Mouse (Mus musculus) forebrain, postnatal 0 days (tissue): ENCODE measurements around the gene Trip13. TPM values are rescaled to one million over a fixed set of nuclear protein-coding genes. Genes with fewer than 3 reads are reported as not detected.

Source experiments
- ATAC-seq: fragments of 200-750 bp; cut with Nextera tagmentation; 2 replicates; pipeline ENCODE4 v1.8.0; 2017; ENCODE audit warnings: mild to moderate bottlenecking, moderate library complexity
- DNase-seq: peaks from one replicate; pipeline ENCODE4 v3.0.0-alpha.2; 2015
- H3K27ac ChIP-seq: fragments of 300-500 bp; sonication (generic); 2 replicates; pipeline ENCODE4 v1.5.1; 2014; ENCODE audit warnings: low read depth, mild to moderate bottlenecking, antibody characterized with exemption, low read length, moderate library complexity, mixed read lengths
- H3K27me3 ChIP-seq: fragments of 300-500 bp; sonication (generic); 2 replicates; pipeline ENCODE4 v1.6.1; 2014; ENCODE audit warnings: mild to moderate bottlenecking, low read length, mixed read lengths; ENCODE audit not compliant: insufficient read depth
- H3K36me3 ChIP-seq: fragments of 300-500 bp; sonication (generic); 2 replicates; pipeline ENCODE4 v1.6.1; 2014; ENCODE audit warnings: mild to moderate bottlenecking, moderate library complexity; ENCODE audit not compliant: insufficient read depth
- H3K4me1 ChIP-seq: fragments of 300-500 bp; sonication (generic); 2 replicates; pipeline ENCODE4 v1.6.1; 2014; ENCODE audit warnings: antibody characterized with exemption; ENCODE audit not compliant: insufficient read depth
- H3K4me2 ChIP-seq: fragments of 300-500 bp; sonication (generic); 2 replicates; pipeline ENCODE4 v1.6.1; 2014; ENCODE audit warnings: low read depth, mild to moderate bottlenecking, moderate library complexity
- H3K4me3 ChIP-seq: fragments of 300-500 bp; sonication (generic); 2 replicates; pipeline ENCODE4 v1.5.1; 2014; ENCODE audit warnings: low read depth, low read length, mixed read lengths
- H3K9ac ChIP-seq: fragments of 300-500 bp; sonication (generic); 2 replicates; pipeline ENCODE4 v1.6.1; 2014; ENCODE audit warnings: mild to moderate bottlenecking
- H3K9me3 ChIP-seq: fragments of 300-500 bp; sonication (generic); 2 replicates; pipeline ENCODE4 v1.6.1; 2016; ENCODE audit warnings: low read length
- CTCF ChIP-seq: sonication (generic); IDR thresholded peaks from 2 replicates; pipeline ENCODE4 v1.5.1; 2016; ENCODE audit warnings: antibody characterized with exemption, control low read depth, low read depth
- WGBS: fragments of 180-500 bp; shearing (Covaris S2); extraction: QIAGEN DNeasy Blood & Tissue Kit; methylation state at CpG from one replicate; pipeline ENCODE4 v1.1.7; 2014; 5-methylcytosine and 5-hydroxymethylcytosine counted together
- microRNA-seq, 2 experiments: library from miRNA; unstranded; fragments of <30 nt; microRNA quantifications; one replicate each; pipeline ENCODE4; 2016
- polyA plus RNA-seq: library from polyadenylated mRNA; unstranded; fragments of >200 nt; fragmentation: Nextera tagmentation; extraction: Ambion mirVana; gene quantifications from 2 replicates; pipeline ENCODE4 v1.2.1, GENCODE M21; 2015
- total RNA-seq: library from RNA; depleted of rRNA; stranded (reverse); fragments of >200 nt; gene quantifications from 2 replicates; pipeline ENCODE4 v1.2.3, GENCODE M21; 2014; rRNA removed

The Trip13 gene
- total and polyA plus RNA-seq, 2 experiments from 2014 or later, result 4.3 to 9.6 TPM

DNA sequence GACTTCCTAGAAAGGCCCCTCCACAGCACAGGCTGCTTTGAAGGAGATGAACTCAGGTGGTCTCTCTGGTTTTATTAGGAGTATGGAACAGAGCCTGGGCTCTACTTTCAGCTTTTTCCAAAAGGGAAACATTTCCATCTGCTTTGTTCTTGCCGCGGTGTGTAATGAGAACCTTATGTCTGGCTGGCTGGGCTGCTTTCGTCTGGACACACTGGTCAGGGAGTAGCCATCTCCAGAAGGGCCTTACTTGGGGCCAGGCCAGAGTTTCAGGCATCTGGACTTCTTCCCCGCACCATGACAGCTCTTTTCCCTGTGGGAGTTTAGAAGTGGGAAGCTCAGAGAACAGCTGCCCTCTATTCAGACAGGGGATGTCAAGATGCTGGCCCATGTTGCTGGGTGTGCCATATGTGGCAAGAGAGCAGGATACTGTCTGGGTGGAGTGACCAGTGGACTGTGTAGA is 50.1 kb downstream of the Trip13 start:
- Histone ChIP-seq H3K9ac (no peak overlapping the region), H3K27ac (no peak overlapping the region), H3K4me3 (no peak overlapping the region), H3K4me2 (no peak overlapping the region), H3K4me1 (no peaks in the 10 kb centered on the region), H3K36me3 (no peaks in the 10 kb centered on the region), H3K9me3 (no peaks in the 10 kb centered on the region), H3K27me3 (no peaks in the 10 kb centered on the region)
- 83% methylated on average over 4 of the region's 4 CpGs for WGBS
- DNase-seq, result no peak
- no peak for TF ChIP-seq CTCF
- ATAC-seq, result no peak

DNA sequence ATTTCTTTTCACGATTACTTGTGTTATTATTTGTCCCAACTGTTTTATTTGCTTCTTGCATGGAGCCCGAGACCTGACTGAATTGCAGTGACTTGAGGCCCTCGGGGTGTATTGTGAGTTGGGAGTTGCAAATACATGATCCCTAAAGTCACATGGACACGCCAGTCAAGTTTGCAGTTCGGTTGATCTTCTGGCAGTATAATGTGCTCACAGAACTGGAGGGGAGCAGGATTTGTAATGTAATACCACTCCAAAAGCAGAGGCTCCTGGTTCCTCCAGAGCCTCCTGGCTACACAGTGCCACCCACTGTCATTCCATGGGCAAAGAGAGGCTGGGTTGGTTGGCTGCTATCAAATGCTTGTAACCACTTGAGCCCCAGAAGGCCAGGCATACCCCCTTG is 51.0 kb downstream of the Trip13 start:
- DNase-seq (no peak), ATAC-seq (no peak)
- Histone ChIP-seq H3K4me3 (no peak overlapping the region), H3K4me1 (no peaks in the 10 kb centered on the region), H3K36me3 (no peaks in the 10 kb centered on the region), H3K9me3 (no peaks in the 10 kb centered on the region), H3K27ac (no peak overlapping the region), H3K4me2 (no peak overlapping the region), H3K9ac (no peak overlapping the region), H3K27me3 (no peaks in the 10 kb centered on the region)
- WGBS, result 80% methylated on average over 5 of the region's 5 CpGs
- no peak for TF ChIP-seq CTCF

DNA sequence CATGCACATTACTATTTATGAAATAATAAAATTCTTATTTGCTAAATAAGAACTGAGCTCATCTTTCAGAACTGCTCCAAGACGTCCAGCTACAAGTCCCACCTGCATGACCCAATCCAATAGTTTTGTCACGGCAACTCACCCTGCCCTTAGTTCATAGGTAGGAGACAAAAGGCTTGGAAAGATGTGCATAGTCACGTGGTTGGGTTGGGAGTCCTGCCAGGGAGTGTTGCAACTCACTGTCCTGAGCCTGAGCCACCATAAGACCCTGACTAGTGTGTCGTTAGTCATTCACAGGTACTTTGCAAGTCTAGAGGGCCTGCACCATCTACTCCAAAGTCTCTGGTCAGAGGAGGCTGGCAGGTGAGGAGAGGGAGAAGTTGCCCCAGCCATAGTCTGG is 51.5 kb downstream of the Trip13 start:
- DNase-seq (no peak), ATAC-seq (no peak)
- no peak overlapping the region for H3K4me3 ChIP-seq
- H3K9me3 ChIP-seq, result no peaks in the 10 kb centered on the region
- no peaks in the 10 kb centered on the region for H3K27me3 ChIP-seq
- no peak overlapping the region for H3K4me2 ChIP-seq
- no peak overlapping the region for H3K27ac ChIP-seq
- TF ChIP-seq CTCF, result no peak
- no peak overlapping the region for H3K9ac ChIP-seq
- H3K36me3 ChIP-seq, result no peaks in the 10 kb centered on the region
- H3K4me1 ChIP-seq, result no peaks in the 10 kb centered on the region
- 70% methylated on average over 4 of the region's 4 CpGs for WGBS

DNA sequence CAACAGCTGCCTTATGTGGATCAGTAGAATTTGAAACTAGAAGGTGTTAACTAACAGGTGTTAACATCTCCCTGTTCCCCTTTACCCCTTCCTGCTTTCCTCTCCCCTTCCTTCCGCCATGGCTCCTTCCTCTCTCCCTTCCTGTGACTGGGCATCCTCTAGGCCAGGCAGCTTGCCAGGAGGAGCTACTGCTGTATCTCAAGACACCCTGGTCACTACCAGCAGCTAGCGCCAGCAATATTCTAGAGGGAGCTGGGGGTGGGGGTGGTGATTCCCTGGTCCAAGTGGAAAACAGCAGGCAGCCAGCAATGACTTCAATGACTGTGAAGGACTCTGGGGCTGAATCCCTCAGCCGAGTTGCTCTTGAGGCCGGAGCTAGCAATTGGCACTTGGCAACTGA is 51.9 kb downstream of the Trip13 start:
- no peaks in the 10 kb centered on the region for H3K4me1 ChIP-seq
- no peak overlapping the region for H3K4me3 ChIP-seq
- DNase-seq, result no peak
- no peaks in the 10 kb centered on the region for H3K27me3 ChIP-seq
- H3K27ac ChIP-seq, result no peak overlapping the region
- H3K9me3 ChIP-seq, result no peaks in the 10 kb centered on the region
- WGBS, result 80% methylated on average over 4 of the region's 4 CpGs
- no peaks in the 10 kb centered on the region for H3K36me3 ChIP-seq
- no peak for TF ChIP-seq CTCF
- no peak for ATAC-seq
- H3K4me2 ChIP-seq, result no peak overlapping the region
- no peak overlapping the region for H3K9ac ChIP-seq

DNA sequence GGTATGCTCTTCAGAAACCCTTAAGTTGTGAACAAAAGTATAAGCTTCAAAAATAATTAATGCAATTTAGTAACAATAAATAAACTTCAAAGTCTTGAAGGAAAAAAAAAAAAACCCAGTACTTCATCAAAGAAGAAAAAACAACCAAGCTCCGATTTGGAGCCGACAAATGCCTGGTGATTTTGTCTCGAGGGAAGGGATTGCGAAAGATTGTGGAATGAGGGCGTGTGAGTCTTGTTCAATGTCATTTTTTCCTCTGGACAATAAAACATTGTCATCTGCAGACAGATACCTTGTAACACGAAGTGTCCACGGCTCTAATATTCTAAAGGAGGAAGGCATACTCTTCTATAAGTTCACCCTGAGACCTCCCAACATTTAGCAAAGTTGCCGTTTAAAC is 56.2 kb downstream of the Trip13 start:
- no peaks in the 10 kb centered on the region for H3K9me3 ChIP-seq
- H3K9ac ChIP-seq, result no peak overlapping the region
- no peaks in the 10 kb centered on the region for H3K36me3 ChIP-seq
- no peaks in the 10 kb centered on the region for H3K4me1 ChIP-seq
- WGBS, result 78% methylated on average over 8 of the region's 8 CpGs
- TF ChIP-seq CTCF, result no peak
- no peak overlapping the region for H3K27ac ChIP-seq
- H3K27me3 ChIP-seq, result no peaks in the 10 kb centered on the region
- no peak overlapping the region for H3K4me2 ChIP-seq
- H3K4me3 ChIP-seq, result no peak overlapping the region
- no peak for DNase-seq
- no peak for ATAC-seq

DNA sequence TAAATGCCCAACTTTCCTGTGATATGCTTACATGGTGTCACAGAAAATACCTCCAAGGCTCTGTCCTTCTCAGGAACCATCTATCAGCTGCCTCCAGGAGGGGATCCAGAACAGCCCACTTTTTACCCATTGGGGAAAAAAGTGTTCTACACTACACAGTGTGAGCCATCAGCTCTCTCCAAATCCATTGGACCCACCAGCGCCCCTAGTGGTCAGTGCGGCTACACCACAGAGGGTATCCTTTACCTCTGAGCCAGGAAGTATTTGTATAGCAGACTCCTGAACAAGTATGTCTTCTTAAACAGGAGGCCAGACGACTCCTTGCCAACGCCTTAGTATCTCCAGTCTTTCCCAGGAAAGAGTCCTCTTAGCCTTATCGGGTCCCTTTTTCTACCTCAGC is 57.8 kb downstream of the Trip13 start:
- H3K27ac ChIP-seq, result no peak overlapping the region
- no peaks in the 10 kb centered on the region for H3K27me3 ChIP-seq
- H3K9ac ChIP-seq, result no peak overlapping the region
- no peaks in the 10 kb centered on the region for H3K36me3 ChIP-seq
- 87% methylated on average over 5 of the region's 5 CpGs for WGBS
- TF ChIP-seq CTCF, result peak; percentile 17; the same call in 1 of the 2 replicates
- H3K9me3 ChIP-seq, result no peaks in the 10 kb centered on the region
- no peak overlapping the region for H3K4me3 ChIP-seq
- DNase-seq, result no peak
- H3K4me1 ChIP-seq, result no peaks in the 10 kb centered on the region
- ATAC-seq, result no peak
- H3K4me2 ChIP-seq, result no peak overlapping the region

DNA sequence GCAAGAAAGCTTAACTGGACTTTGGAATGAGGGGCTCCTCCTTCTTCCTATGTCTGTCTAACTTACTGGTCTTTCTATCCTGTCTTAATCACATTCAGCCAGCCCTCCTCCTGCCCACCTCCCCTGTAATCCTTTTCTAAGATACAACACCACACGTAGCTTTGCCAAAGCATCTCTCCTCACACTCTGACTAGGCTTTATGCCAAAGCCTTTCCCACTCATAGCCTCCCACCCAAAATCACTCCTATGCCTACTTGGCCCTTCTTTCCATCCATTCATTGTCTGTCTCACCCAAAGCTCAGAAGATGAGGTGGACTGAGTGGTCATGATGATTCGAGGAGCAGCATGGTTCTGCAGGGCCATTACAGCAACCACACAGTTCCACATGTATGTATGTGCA is 65.4 kb downstream of the Trip13 start:
- no peak overlapping the region for H3K4me3 ChIP-seq
- H3K9me3 ChIP-seq, result no peaks in the 10 kb centered on the region
- WGBS, result 50% methylated on average over 2 of the region's 2 CpGs
- no peak overlapping the region for H3K27ac ChIP-seq
- TF ChIP-seq CTCF, result no peak
- no peaks in the 10 kb centered on the region for H3K27me3 ChIP-seq
- DNase-seq (no peak), ATAC-seq (no peak)
- H3K9ac ChIP-seq, result no peak overlapping the region
- H3K4me2 ChIP-seq, result no peak overlapping the region
- no peaks in the 10 kb centered on the region for H3K4me1 ChIP-seq
- H3K36me3 ChIP-seq, result no peaks in the 10 kb centered on the region

Small RNA genes within 50 kb of the gene (microRNA-seq; reads per million reads assigned to microRNA genes)
- gene Gm25197, result 0 reads per million in 2 experiments

Other genes with a start within 250 kb of the Trip13 start
- gene Slc6a19, start 232.9 kb downstream of the Trip13 start, total RNA-seq, result 0.15 and 0.43 TPM in 2 replicates
- gene Slc6a19, start 232.9 kb downstream of the Trip13 start, polyA plus RNA-seq, result 0.13 and 0.22 TPM in 2 replicates
- 4.5 and 14.8 TPM in 2 replicates for gene Slc12a7, start 204.7 kb downstream of the Trip13 start, total RNA-seq
- 3.7 and 4.9 TPM in 2 replicates for gene Slc12a7, start 204.7 kb downstream of the Trip13 start, polyA plus RNA-seq
- 27.8 and 35.3 TPM in 2 replicates for gene Nkd2, start 90.2 kb downstream of the Trip13 start, total RNA-seq
- 15.2 TPM in 2 replicates for gene Nkd2, start 90.2 kb downstream of the Trip13 start, polyA plus RNA-seq
- gene Brd9, start within 50 bp of the Trip13 start, total RNA-seq, result 93.6 and 111 TPM in 2 replicates
- 68.1 and 75.0 TPM in 2 replicates for gene Brd9, start within 50 bp of the Trip13 start, polyA plus RNA-seq
- not detected in 2 replicates for gene Zdhhc11, start 26.1 kb upstream of the Trip13 start, total RNA-seq
- gene Zdhhc11, start 26.1 kb upstream of the Trip13 start, polyA plus RNA-seq, result not detected in 2 replicates
- 28.9 and 33.4 TPM in 2 replicates for gene Tppp, start 71.6 kb upstream of the Trip13 start, total RNA-seq
- gene Tppp, start 71.6 kb upstream of the Trip13 start, polyA plus RNA-seq, result 6.2 and 8.2 TPM in 2 replicates
- gene Cep72, start 124.5 kb upstream of the Trip13 start, total RNA-seq, result 6.7 and 7.1 TPM in 2 replicates
- gene Cep72, start 124.5 kb upstream of the Trip13 start, polyA plus RNA-seq, result 6.0 and 8.8 TPM in 2 replicates
- 0.15 and 0.29 TPM in 2 replicates for gene Slc9a3, start 183.7 kb upstream of the Trip13 start, total RNA-seq
- 0.28 and 0.40 TPM in 2 replicates for gene Slc9a3, start 183.7 kb upstream of the Trip13 start, polyA plus RNA-seq